Mouse (Mus musculus) liver, embryonic 13.5 days (tissue): ENCODE data around the gene Krba1. TPM values are rescaled to one million over a fixed set of nuclear protein-coding genes. Genes with fewer than 3 reads are reported as not detected.

ENCODE experiments used
- ATAC-seq: fragments of 200-750 bp; cut with Nextera tagmentation; 2 replicates; pipeline ENCODE4 v1.8.0; 2017; ENCODE audit warnings: low read depth, mild to moderate bottlenecking, moderate number of reproducible peaks, moderate library complexity
- DNase-seq: peaks from one replicate; pipeline ENCODE4 v3.0.0; 2022
- H3K27ac ChIP-seq: fragments of 300-500 bp; sonication (generic); 2 replicates; pipeline ENCODE4 v1.5.1; 2015; ENCODE audit warnings: moderate library complexity, mild to moderate bottlenecking, inconsistent platforms
- H3K27me3 ChIP-seq: fragments of 300-500 bp; sonication (generic); 2 replicates; pipeline ENCODE4 v1.6.1; 2015; ENCODE audit warnings: mild to moderate bottlenecking, inconsistent platforms
- H3K36me3 ChIP-seq: fragments of 300-500 bp; sonication (generic); 2 replicates; pipeline ENCODE4 v1.6.1; 2015; ENCODE audit warnings: mild to moderate bottlenecking, inconsistent platforms
- H3K4me1 ChIP-seq: fragments of 300-500 bp; sonication (generic); replicated peaks from 2 replicates; pipeline ENCODE4 v1.6.1; 2015; ENCODE audit warnings: inconsistent platforms
- H3K4me2 ChIP-seq: fragments of 300-500 bp; sonication (generic); 2 replicates; pipeline ENCODE4 v1.6.1; 2015; ENCODE audit warnings: inconsistent platforms, mild to moderate bottlenecking, moderate library complexity
- H3K4me3 ChIP-seq: fragments of 300-500 bp; sonication (generic); replicated peaks from 2 replicates; pipeline ENCODE4 v1.5.1; 2015; ENCODE audit warnings: mild to moderate bottlenecking, inconsistent platforms
- H3K9ac ChIP-seq: fragments of 300-500 bp; sonication (generic); 2 replicates; pipeline ENCODE4 v1.6.1; 2015; ENCODE audit warnings: mild to moderate bottlenecking, inconsistent platforms
- H3K9me3 ChIP-seq: fragments of 300-500 bp; sonication (generic); replicated peaks from 2 replicates; pipeline ENCODE4 v1.6.1; 2016; ENCODE audit warnings: inconsistent platforms
- WGBS: fragments of 180-500 bp; shearing (Covaris S2); methylation state at CpG from one replicate; pipeline ENCODE4 v1.1.7; 2015; ENCODE audit not compliant: insufficient replicate concordance; 5-methylcytosine and 5-hydroxymethylcytosine counted together
- microRNA-seq: library from miRNA; unstranded; fragments of <30 nt; microRNA quantifications from one replicate; pipeline ENCODE4, GENCODE M21; 2016
- polyA plus RNA-seq: library from polyadenylated mRNA; unstranded; fragments of >200 nt; fragmentation: Nextera tagmentation; extraction: Ambion mirVana; gene quantifications from 2 replicates; pipeline ENCODE4 v1.2.1, GENCODE M21; 2015

Krba1 gene
- polyA plus RNA-seq, 1 experiment from 2014 or later = 2.0 TPM

GRCm38 (mm10) chr6:48466715-48467114, 71.3 kb downstream of the Krba1 start:
- Histone ChIP-seq H3K36me3 (no peaks in the 10 kb centered on the region), H3K27ac (no peak overlapping the region), H3K9me3 (no peaks in the 10 kb centered on the region), H3K4me2 (no peak overlapping the region), H3K9ac (no peak overlapping the region), H3K4me3 (no peak overlapping the region), H3K27me3 (no peaks in the 10 kb centered on the region), H3K4me1 (peaks cover 7% of the 10 kb centered on the region)
- 40% methylated on average over 6 of the region's 6 CpGs for WGBS
- ATAC-seq = 0 out of 2 replicates have a peak, but pooled peaks have one; percentile 7
- DNase-seq = no peak

- Histone ChIP-seq H3K36me3 (no peaks in the 10 kb centered on the region), H3K9me3 (no peaks in the 10 kb centered on the region), H3K4me3 (no peak overlapping the region), H3K27ac (no peak overlapping the region), H3K27me3 (no peaks in the 10 kb centered on the region), H3K4me1 (peaks cover 7% of the 10 kb centered on the region), H3K4me2 (no peak overlapping the region), H3K9ac (no peak overlapping the region)
- no peak for ATAC-seq
- no peak for DNase-seq
- 57% methylated on average over 7 of the region's 7 CpGs for WGBS
Observed at GRCm38 (mm10) chr6:48467490-48467889, 72.1 kb downstream of the Krba1 start.

Small RNA genes lying within 50 kb of the gene (microRNA-seq; reads per million reads assigned to microRNA genes)
- not detected for gene Gm24325

Other genes starting within 250 kb of the Krba1 start
- gene Zfp467, start 50.2 kb downstream of the Krba1 start, polyA plus RNA-seq = 1.8 and 1.9 TPM in 2 replicates
- gene Sspo, start 52.6 kb downstream of the Krba1 start, polyA plus RNA-seq = 0.08 TPM in 1 of 2 replicates, not detected in the other
- 1.5 and 1.6 TPM in 2 replicates for gene Atp6v0e2, start 142.0 kb downstream of the Krba1 start, polyA plus RNA-seq
- 0.81 and 1.5 TPM in 2 replicates for gene Lrrc61, start 159.2 kb downstream of the Krba1 start, polyA plus RNA-seq
- 8.4 and 10.0 TPM in 2 replicates for gene Rarres2, start 177.2 kb downstream of the Krba1 start, polyA plus RNA-seq
- not detected in 2 replicates for gene Gm45021, start 194.0 kb downstream of the Krba1 start, polyA plus RNA-seq
- gene Repin1, start 198.3 kb downstream of the Krba1 start, polyA plus RNA-seq = 8.1 and 10.4 TPM in 2 replicates
- not detected in 2 replicates for gene Gm44965, start 198.4 kb downstream of the Krba1 start, polyA plus RNA-seq
- 1.9 and 2.0 TPM in 2 replicates for gene Zfp775, start 206.5 kb downstream of the Krba1 start, polyA plus RNA-seq
- 0.20 and 0.28 TPM in 2 replicates for gene AI854703, start 231.2 kb downstream of the Krba1 start, polyA plus RNA-seq